Mouse (Mus musculus): ENCODE results near the gene Pwp2.

DNA sequence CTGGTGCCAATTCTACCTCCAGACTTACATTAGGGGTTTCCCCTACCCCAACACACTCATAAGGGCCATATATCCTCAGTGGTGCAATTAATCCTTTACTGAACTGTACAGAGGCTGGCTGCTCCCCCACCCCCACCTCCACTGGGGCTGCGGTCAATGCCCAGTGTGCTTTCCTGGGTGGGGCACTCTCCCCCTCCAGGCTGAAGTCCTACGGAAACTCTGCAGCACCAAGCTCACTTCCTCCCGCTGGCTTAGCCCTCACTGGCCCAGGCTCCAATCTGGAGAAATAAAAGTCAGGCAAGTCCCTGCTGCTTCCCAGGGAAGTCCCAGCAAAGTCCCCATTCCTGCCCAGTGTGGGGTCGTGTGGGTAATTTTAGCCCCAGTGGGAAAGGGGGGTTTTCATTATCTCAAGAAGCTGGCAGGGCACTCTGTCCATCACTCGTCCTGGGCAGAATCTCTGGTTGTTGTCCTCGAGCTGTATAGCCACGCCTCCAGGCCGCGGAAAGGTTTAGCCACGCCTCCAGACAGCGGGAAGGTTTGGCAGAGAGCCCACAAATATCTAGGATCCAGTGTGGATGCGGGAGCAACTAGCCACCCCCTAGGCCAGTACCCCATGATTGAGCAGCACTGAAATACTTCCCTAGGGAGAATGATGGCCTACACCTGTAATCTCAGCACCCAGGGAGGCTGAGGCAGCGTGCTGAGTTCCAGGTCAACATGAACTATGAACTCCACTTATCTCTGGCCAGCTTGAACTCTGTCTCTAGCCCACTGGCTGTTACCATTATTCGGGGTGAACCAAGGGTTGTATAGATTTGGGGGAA, 49.8 kb downstream of the Pwp2 start:
- TF ChIP-seq POLR2A (IDR thresholded peaks at IDR 0.05; ENCODE audit: control insufficient read depth in 1 of 2, insufficient read depth in 1 of 2, low read depth in 1 of 2, low read length in 2 of 2, poor library complexity in 1 of 2) (no peak), MAX (IDR thresholded peaks at IDR 0.05; ENCODE audit: low read length) (no peak), CHD2 (IDR thresholded peaks at IDR 0.05; ENCODE audit: low read length) (no peak), CTCF (IDR thresholded peaks at IDR 0.05 in 2 of 3, conservative IDR thresholded peaks at IDR 0.05 in 1 of 3; ENCODE audit: control insufficient read depth in 1 of 3, insufficient read depth in 1 of 3, low read depth in 2 of 3, low read length in 3 of 3, poor library complexity in 1 of 3, severe bottlenecking in 1 of 3) (no peak)

Measured in MEL (cell line).